8 mouse cellular contexts compared by ENCODE assay signal in genomic region chr19:44882552-44883024, GRCm38 (mm10). TPM values are rescaled to one million over a fixed set of nuclear protein-coding genes. Genes with fewer than 3 reads are reported as not detected.
DNase-seq lines count a peak whose midpoint lies in the region; ATAC-seq and TF ChIP-seq lines count a peak whose summit lies in the region.

No protein-coding gene starts in this region.

- peak overlapping the region; percentile 51 for H3K4me2 ChIP-seq in intestine, postnatal 0 days (replicated peaks; ENCODE audit: low read depth)

- WGBS in intestine, postnatal 0 days, result 2% methylated on average over 30 of the region's 31 CpGs

- no peak overlapping the region for H3K27ac ChIP-seq in layer of hippocampus, adult 2 months
- no peak overlapping the region for H3K27ac ChIP-seq in intestine, postnatal 0 days (ENCODE audit: low read depth, low read length)

- H3K4me3 ChIP-seq in layer of hippocampus, adult 2 months, result peak overlapping the region; percentile 49
- peak overlapping the region; percentile 26 for H3K4me3 ChIP-seq in intestine, postnatal 0 days (ENCODE audit: low read depth, low read length)

- peaks cover 46% of the 10 kb centered on the region for H3K27me3 ChIP-seq in intestine, postnatal 0 days (replicated peaks; ENCODE audit: control insufficient read depth, insufficient read depth, low read length)

- ATAC-seq in intestine, postnatal 0 days, result no peak

- H3K36me3 ChIP-seq in intestine, postnatal 0 days (ENCODE audit: control insufficient read depth, insufficient read depth), result no peaks in the 10 kb centered on the region

- intact Hi-C loops in gastrocnemius, postnatal 36 days (cut with DNase I), result no loop called here

- H3K9me3 ChIP-seq in intestine, postnatal 0 days (ENCODE audit: control insufficient read depth), result no peaks in the 10 kb centered on the region

- no peaks in the 10 kb centered on the region for H3K4me1 ChIP-seq in intestine, postnatal 0 days (replicated peaks; ENCODE audit: control insufficient read depth, insufficient read depth, low read length)

- TF ChIP-seq CTCF in layer of hippocampus, adult 2 months (conservative IDR thresholded peaks at IDR 0.05), result no peak
- no peak for TF ChIP-seq CTCF in intestine, postnatal 0 days (IDR thresholded peaks at IDR 0.05; ENCODE audit: low read depth)

- DNase-seq in layer of hippocampus, adult 2 months (ENCODE audit: low spot score in 2 of 2), result no peak
- DNase-seq in layer of hippocampus, adult 8-10 months (ENCODE audit: low spot score in 2 of 2), result no peak
- peak; percentile 57 to 68 for DNase-seq in cerebellum, postnatal 25 days
- peak; percentile 42 to 43 for DNase-seq in gastrocnemius, postnatal 36 days
- peak; percentile 25 for DNase-seq in lung, postnatal 10 days
- peak; percentile 53 for DNase-seq in testis, postnatal 10 days (ENCODE audit: low spot score)
- DNase-seq in c-Kit-positive CD71-positive TER-119-positive erythroid progenitor cells, embryonic 14.5 days (ENCODE audit: low spot score), result no peak

- peak overlapping the region; percentile 8; the same call in 1 of the 2 replicates for H3K9ac ChIP-seq in intestine, postnatal 0 days (ENCODE audit: low read depth, low read length)

RNA-seq across cellular contexts. Expression of gene Slf2, which starts 48.4 kb away (rescaled TPM):
- 10 to 100 TPM; 35.6 to 43.9 TPM for total RNA-seq in layer of hippocampus, adult 2 months (2021)
- 10 to 100 TPM; 37.3 to 50.4 (median 42.3) TPM for total RNA-seq in layer of hippocampus, adult 8-10 months (2022)
- 10 to 100 TPM; 10.5 to 12.5 TPM for total RNA-seq in gastrocnemius, postnatal 36 days (2021)
- 11.4 and 13.4 TPM in 2 replicates for polyA plus RNA-seq in intestine, postnatal 0 days (2015; fragmentation: Nextera tagmentation; extraction: Ambion mirVana)

Comparison
In these comparisons a context has a peak if more than half of its experiments do, and no peak if none do; other contexts are left out.
1. DNase-seq: peak in cerebellum, postnatal 25 days (2 of 2), gastrocnemius, postnatal 36 days (2 of 2), lung, postnatal 10 days (single experiment) and testis, postnatal 10 days (single experiment); none in layer of hippocampus, adult 2 months (0 of 2), layer of hippocampus, adult 8-10 months (0 of 2) and c-Kit-positive CD71-positive TER-119-positive erythroid progenitor cells, embryonic 14.5 days (single experiment).